Mouse (Mus musculus): ENCODE results near the gene Rbm10. TPM values are rescaled to one million over a fixed set of nuclear protein-coding genes. Genes with fewer than 3 reads are reported as not detected.

Rbm10 gene
- 65.0 and 75.8 TPM in 2 replicates for polyA plus RNA-seq (2012; ENCODE audit: low replicate concordance)

GRCm38 (mm10) chrX:20617176-20617902 lies at the start of gene Rbm10, which contains the start of gene Ndufb11:
Gene Rbm10, plus strand, starts transcription at chrX:20617503.
Gene Ndufb11, minus strand, starts transcription at chrX:20617619.

GRCm38 (mm10) chrX:20658026-20658652 lies 40.8 kb downstream of the Rbm10 start, which contains the start of gene Uba1:
Gene Uba1, plus strand, starts transcription at chrX:20658326.

GRCm38 (mm10) chrX:20687519-20688067 lies 70.3 kb downstream of the Rbm10 start, which contains the start of gene Cdk16:
Gene Cdk16, plus strand, starts transcription at chrX:20687954.

Other genes with a start within 250 kb of the Rbm10 start
- 0.28 and 0.36 TPM in 2 replicates for gene Jade3, start 191.8 kb upstream of the Rbm10 start, polyA plus RNA-seq (2012; ENCODE audit: low replicate concordance)
- gene Rgn, start 67.7 kb upstream of the Rbm10 start, polyA plus RNA-seq (2012; ENCODE audit: low replicate concordance): not detected in 2 replicates
- 390 and 480 TPM in 2 replicates for gene Ndufb11, start 116 bp downstream of the Rbm10 start, polyA plus RNA-seq (2012; ENCODE audit: low replicate concordance)
- 89.8 and 117 TPM in 2 replicates for gene Uba1, start 40.8 kb downstream of the Rbm10 start, polyA plus RNA-seq (2012; ENCODE audit: low replicate concordance)
- gene Cdk16, start 70.5 kb downstream of the Rbm10 start, polyA plus RNA-seq (2012; ENCODE audit: low replicate concordance): 52.2 and 112 TPM in 2 replicates
- 8.1 and 8.3 TPM in 2 replicates for gene Usp11, start 86.4 kb downstream of the Rbm10 start, polyA plus RNA-seq (2012; ENCODE audit: low replicate concordance)
- gene Araf, start 180.3 kb downstream of the Rbm10 start, polyA plus RNA-seq (2012; ENCODE audit: low replicate concordance): 26.3 and 119 TPM in 2 replicates

Data from hematopoietic multipotent progenitor cell, adult 10-12 weeks (in vitro differentiated cells).